Mouse (Mus musculus) cerebellum, adult 2 months (tissue): ENCODE measurements around the gene Tdgf1.

Experiments used
- CTCF ChIP-seq: fragments of 200-500 bp; IDR thresholded peaks from 2 replicates; pipeline ENCODE4 v1.5.1; 2011; ENCODE audit warnings: low read depth, mild to moderate bottlenecking, control low read depth, low read length, moderate library complexity, borderline replicate concordance; ENCODE audit not compliant: insufficient read depth
- POLR2A ChIP-seq: fragments of 200-500 bp; IDR thresholded peaks from 2 replicates; pipeline ENCODE4 v1.6.1; 2011; ENCODE audit warnings: low read length, control low read depth, borderline replicate concordance; ENCODE audit not compliant: insufficient read depth

DNA sequence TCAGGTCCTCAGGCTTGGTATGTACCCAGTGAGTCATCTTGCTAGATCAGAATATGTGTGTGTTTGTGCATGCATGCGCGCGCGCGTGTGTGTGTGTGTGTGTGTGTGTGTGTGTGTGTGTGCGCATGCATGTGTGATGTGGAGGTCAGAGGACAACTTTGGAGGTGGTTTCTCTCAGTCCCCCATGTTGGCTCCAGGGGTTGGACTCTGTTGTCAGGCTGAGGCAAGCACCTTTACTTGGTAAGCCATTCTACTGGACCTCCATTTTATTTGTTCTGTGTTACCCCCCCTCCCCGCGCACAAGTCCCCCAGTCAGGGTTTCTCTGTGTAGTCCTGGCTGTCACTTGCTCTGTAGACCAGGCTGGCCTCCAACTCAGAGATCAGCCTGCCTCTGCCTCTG lies 15.4 kb upstream of the Tdgf1 start:
- no peak for TF ChIP-seq POLR2A
- TF ChIP-seq CTCF = no peak
